Mouse (Mus musculus) skeletal muscle tissue, postnatal 0 days (tissue): ENCODE results near the gene Olfr830. TPM values are rescaled to one million over a fixed set of nuclear protein-coding genes. Genes with fewer than 3 reads are reported as not detected.

Experiments used
- polyA plus RNA-seq: library from polyadenylated mRNA; unstranded; fragments of >200 nt; fragmentation: Nextera tagmentation; extraction: Ambion mirVana; gene quantifications from 2 replicates; pipeline ENCODE4 v1.2.1, GENCODE M21; 2015

Gene Olfr830
- not detected in 2 replicates for polyA plus RNA-seq

GRCm38 (mm10) chr9:18874393-18874792 lies at the start of gene Olfr830:
TSS of gene Olfr830 (plus strand) at chr9:18874693.

GRCm38 (mm10) chr9:18854633-18855032 lies 19.9 kb upstream of the Olfr830 start, which contains the start of gene Olfr829:
TSS of gene Olfr829 (plus strand) at chr9:18854933.

Other genes with a start within 250 kb of the Olfr830 start
- gene Muc16, start 200.2 kb upstream of the Olfr830 start, polyA plus RNA-seq, result not detected in 2 replicates
- not detected in 2 replicates for gene Olfr24, start 110.7 kb upstream of the Olfr830 start, polyA plus RNA-seq
- gene Olfr828, start 55.2 kb upstream of the Olfr830 start, polyA plus RNA-seq, result not detected in 2 replicates
- gene Olfr829, start 19.8 kb upstream of the Olfr830 start, polyA plus RNA-seq, result not detected in 2 replicates
- gene Olfr832, start 62.4 kb downstream of the Olfr830 start, polyA plus RNA-seq, result not detected in 2 replicates
- not detected in 2 replicates for gene Olfr834, start 113.3 kb downstream of the Olfr830 start, polyA plus RNA-seq
- not detected in 2 replicates for gene Olfr835, start 158.0 kb downstream of the Olfr830 start, polyA plus RNA-seq
- gene Olfr836, start 245.7 kb downstream of the Olfr830 start, polyA plus RNA-seq, result not detected in 2 replicates